Mouse (Mus musculus): ENCODE results near the gene Rab20. TPM values are rescaled to one million over a fixed set of nuclear protein-coding genes. Genes with fewer than 3 reads are reported as not detected.

Gene Rab20
- polyA plus RNA-seq, 1 experiment: 17.1 TPM

DNA sequence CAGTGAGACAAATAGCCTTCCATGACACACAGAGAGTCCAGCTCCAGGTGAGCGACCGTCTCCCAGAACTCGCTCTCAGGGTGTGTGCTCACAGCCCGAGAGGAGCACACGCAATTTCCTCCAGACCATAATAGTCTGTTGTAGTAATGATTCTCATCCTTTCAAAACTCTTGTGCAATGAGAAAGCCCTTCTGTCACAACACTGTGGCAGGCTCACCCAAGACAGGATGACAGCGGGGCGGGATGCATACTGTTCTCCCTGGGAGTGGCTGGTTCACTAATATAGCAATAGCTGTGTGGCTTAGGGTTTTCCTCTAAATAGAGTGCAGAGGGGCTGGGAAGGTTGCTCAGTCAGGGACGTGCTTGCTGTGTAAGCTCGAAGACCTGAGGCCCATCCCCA lies 74.7 kb downstream of the Rab20 start:
- TF ChIP-seq POLR2A (IDR thresholded peaks at IDR 0.05; ENCODE audit: low read depth, low read length): no peak
- no peak for TF ChIP-seq CTCF (IDR thresholded peaks at IDR 0.05; ENCODE audit: extremely low read depth, insufficient read depth, insufficient read length, insufficient replicate concordance)

More for the DNA sequence above, 74.7 kb downstream of the Rab20 start:
- no peaks in the 10 kb centered on the region for H3K27me3 ChIP-seq (ENCODE audit: control insufficient read depth, insufficient read depth, low read length)
- WGBS: 86% methylated on average over 9 of the region's 9 CpGs
- H3K4me1 ChIP-seq (ENCODE audit: control insufficient read depth, insufficient read depth, insufficient read length): no peaks in the 10 kb centered on the region
- H3K4me3 ChIP-seq (ENCODE audit: extremely low read depth, insufficient read depth, insufficient read length): no peak overlapping the region
- H3K36me3 ChIP-seq (ENCODE audit: control insufficient read depth, insufficient read depth, low read length): no peaks in the 10 kb centered on the region
- DNase-seq (ENCODE audit: low read depth in 1 of 2, low spot score in 2 of 2): no peak
- no peak overlapping the region for H3K27ac ChIP-seq (ENCODE audit: insufficient read depth, low read length)

Other genes starting within 250 kb of the Rab20 start
- 36.0 and 40.8 TPM in 2 replicates for gene Col4a2, start 165.9 kb downstream of the Rab20 start, polyA plus RNA-seq (2012; rRNA removed)
- 111 and 123 TPM in 2 replicates for gene Col4a1, start 165.9 kb downstream of the Rab20 start, polyA plus RNA-seq (2012; rRNA removed)
- 57.0 and 61.6 TPM in 2 replicates for gene Naxd, start 18.8 kb upstream of the Rab20 start, polyA plus RNA-seq (2012; rRNA removed)
- 29.8 and 42.4 TPM in 2 replicates for gene Cars2, start 72.1 kb upstream of the Rab20 start, polyA plus RNA-seq (2012; rRNA removed)
- 16.1 and 17.6 TPM in 2 replicates for gene Ing1, start 76.9 kb upstream of the Rab20 start, polyA plus RNA-seq (2012; rRNA removed)
- 63.0 and 82.9 TPM in 2 replicates for gene Ankrd10, start 157.0 kb upstream of the Rab20 start, polyA plus RNA-seq (2012; rRNA removed)
- not detected in 2 replicates for gene 1700016D06Rik, start 222.4 kb upstream of the Rab20 start, polyA plus RNA-seq (2012; rRNA removed)
- gene Arhgef7, start 249.0 kb upstream of the Rab20 start, polyA plus RNA-seq (2012; rRNA removed): 20.3 and 21.9 TPM in 2 replicates

All from spleen, adult 2 months (tissue).